Mouse (Mus musculus): ENCODE results near the gene Mybl2. TPM values are rescaled to one million over a fixed set of nuclear protein-coding genes. Genes with fewer than 3 reads are reported as not detected.
A peak's percentile ranks its signal among the peaks of the same experiment; 100 is the strongest.

Mybl2 gene
- total and polyA plus RNA-seq, 3 experiments, result 60.8 to 145 TPM; not detected in 1

GRCm38 (mm10) chr2:163061203-163062118, 7.0 kb downstream of the Mybl2 start (continued):
- no peak for TF ChIP-seq POLR2A (IDR thresholded peaks at IDR 0.05; ENCODE audit: control insufficient read depth in 1 of 2, insufficient read depth in 1 of 2, low read depth in 1 of 2, low read length in 2 of 2, poor library complexity in 1 of 2)
- no peak for TF ChIP-seq BHLHE40 (IDR thresholded peaks at IDR 0.05; ENCODE audit: borderline replicate concordance, low read depth, low read length)

- no peak overlapping the region for H3K9ac ChIP-seq (ENCODE audit: control insufficient read depth, low read depth, low read length, poor library complexity, severe bottlenecking)
These were observed 7.6 kb downstream of the Mybl2 start for GRCm38 (mm10) chr2:163062119-163062508.

GRCm38 (mm10) chr2:163066326-163066725, 11.8 kb downstream of the Mybl2 start:
- no peak overlapping the region for H3K27ac ChIP-seq (ENCODE audit: control insufficient read depth, low read depth, low read length)
- peaks cover 4 to 25% of the 10 kb centered on the region in 2 experiments for H3K36me3 ChIP-seq (ENCODE audit: control insufficient read depth in 1 of 2, insufficient read depth in 2 of 2, low read length in 2 of 2)
- H3K9me3 ChIP-seq (replicated peaks; ENCODE audit: insufficient read depth, low read length), result no peaks in the 10 kb centered on the region
- H3K79me2 ChIP-seq (ENCODE audit: control insufficient read depth, insufficient read depth, low read length, poor library complexity), result no peaks in the 10 kb centered on the region
- no peak overlapping the region for H3K4me3 ChIP-seq (ENCODE audit: control insufficient read depth in 1 of 2, insufficient read depth in 1 of 2, low read depth in 2 of 2, low read length in 2 of 2)
- peak; percentile 28 for DNase-seq (ENCODE audit: low read depth, low spot score)
- H3K9ac ChIP-seq (ENCODE audit: control insufficient read depth, low read depth, low read length, poor library complexity, severe bottlenecking), result no peak overlapping the region
- H3K4me1 ChIP-seq (ENCODE audit: control insufficient read depth in 1 of 2, insufficient read depth in 2 of 2, low read length in 2 of 2), result peaks cover under 1 to 4% of the 10 kb centered on the region in 2 experiments; a peak in 3 of 4 replicates
- no peak for TF ChIP-seq E2F4 (IDR thresholded peaks at IDR 0.05; ENCODE audit: borderline replicate concordance, low read depth, low read length)
- TF ChIP-seq ELF1 (IDR thresholded peaks at IDR 0.05; ENCODE audit: low read depth, low read length), result no peak
- no peak for TF ChIP-seq EP300 (IDR thresholded peaks at IDR 0.05; ENCODE audit: low read depth in 1 of 2, low read length in 2 of 2)
- TF ChIP-seq NELFE (IDR thresholded peaks at IDR 0.05; ENCODE audit: low read depth, low read length), result no peak
- no peak for TF ChIP-seq USF1 (IDR thresholded peaks at IDR 0.05; ENCODE audit: low read depth, low read length)
- TF ChIP-seq NRF1 (IDR thresholded peaks at IDR 0.05; ENCODE audit: insufficient read depth, low read depth, low read length, poor library complexity, severe bottlenecking), result no peak
- TF ChIP-seq MYC (IDR thresholded peaks at IDR 0.05; ENCODE audit: low read depth, low read length), result no peak
- no peak for TF ChIP-seq POLR2A (IDR thresholded peaks at IDR 0.05; ENCODE audit: control insufficient read depth in 1 of 2, insufficient read depth in 1 of 2, low read depth in 1 of 2, low read length in 2 of 2, poor library complexity in 1 of 2)
- no peak for TF ChIP-seq ZNF384 (IDR thresholded peaks at IDR 0.05; ENCODE audit: low read depth, low read length)
- TF ChIP-seq GABPA (IDR thresholded peaks at IDR 0.05; ENCODE audit: low read depth, low read length), result no peak
- no peaks in the 10 kb centered on the region for H3K27me3 ChIP-seq (ENCODE audit: control insufficient read depth in 1 of 2, insufficient read depth in 2 of 2, low read length in 2 of 2)

More at GRCm38 (mm10) chr2:163062119-163062508, 7.6 kb downstream of the Mybl2 start:
- Histone ChIP-seq H3K4me3 (ENCODE audit: control insufficient read depth in 1 of 2, insufficient read depth in 1 of 2, low read depth in 2 of 2, low read length in 2 of 2) (no peak overlapping the region), H3K9me3 (replicated peaks; ENCODE audit: insufficient read depth, low read length) (no peaks in the 10 kb centered on the region), H3K4me1 (ENCODE audit: control insufficient read depth in 1 of 2, insufficient read depth in 2 of 2, low read length in 2 of 2) (peaks cover 3 to 7% of the 10 kb centered on the region in 2 experiments; a peak in 3 of 4 replicates), H3K79me2 (ENCODE audit: control insufficient read depth, insufficient read depth, low read length, poor library complexity) (peaks cover 23% of the 10 kb centered on the region), H3K27ac (ENCODE audit: control insufficient read depth, low read depth, low read length) (no peak overlapping the region), H3K36me3 (ENCODE audit: control insufficient read depth in 1 of 2, insufficient read depth in 2 of 2, low read length in 2 of 2) (peaks cover 14 to 16% of the 10 kb centered on the region in 2 experiments), H3K27me3 (ENCODE audit: control insufficient read depth in 1 of 2, insufficient read depth in 2 of 2, low read length in 2 of 2) (no peaks in the 10 kb centered on the region)
- DNase-seq (ENCODE audit: low read depth, low spot score), result no peak
- TF ChIP-seq MYB (IDR thresholded peaks at IDR 0.05; ENCODE audit: low read depth, low read length) (no peak), KAT2A (conservative IDR thresholded peaks at IDR 0.05; ENCODE audit: low read depth, low read length) (no peak), CTCF (IDR thresholded peaks at IDR 0.05 in 2 of 3, conservative IDR thresholded peaks at IDR 0.05 in 1 of 3; ENCODE audit: control insufficient read depth in 1 of 3, insufficient read depth in 1 of 3, low read depth in 2 of 3, low read length in 3 of 3, poor library complexity in 1 of 3, severe bottlenecking in 1 of 3) (no peak), ELF1 (IDR thresholded peaks at IDR 0.05; ENCODE audit: low read depth, low read length) (no peak), POLR2AphosphoS5 (IDR thresholded peaks at IDR 0.05; ENCODE audit: borderline replicate concordance, low read depth, low read length) (no peak), POLR2AphosphoS2 (IDR thresholded peaks at IDR 0.05; ENCODE audit: low read length) (no peak), USF1 (IDR thresholded peaks at IDR 0.05; ENCODE audit: low read depth, low read length) (no peak)

Data from MEL (cell line).